Mouse (Mus musculus) cerebellum, adult 2 months (tissue): ENCODE data around the gene Kcng1. TPM values are rescaled to one million over a fixed set of nuclear protein-coding genes. Genes with fewer than 3 reads are reported as not detected.
A peak's percentile ranks its signal among the peaks of the same experiment; 100 is the strongest.

Experiments used
- DNase-seq, 2 experiments: peaks; one replicate each; pipeline ENCODE4 v3.0.0; 2021
- H3K27ac ChIP-seq: fragments of 200-500 bp; 2 replicates; pipeline ENCODE4 v1.5.1; 2012; ENCODE audit warnings: low read length, control low read depth, inconsistent platforms; ENCODE audit not compliant: insufficient read depth
- H3K27me3 ChIP-seq: fragments of 200-500 bp; 2 replicates; pipeline ENCODE4 v1.6.1; 2012; ENCODE audit warnings: inconsistent platforms, mild to moderate bottlenecking, low read length, moderate library complexity; ENCODE audit not compliant: control insufficient read depth, insufficient read depth
- H3K4me1 ChIP-seq: fragments of 200-500 bp; 2 replicates; pipeline ENCODE4 v1.6.1; 2011; ENCODE audit warnings: low read length; ENCODE audit not compliant: control insufficient read depth, insufficient read depth
- H3K4me3 ChIP-seq: fragments of 200-500 bp; replicated peaks from 2 replicates; pipeline ENCODE3; 2011; ENCODE audit warnings: mild to moderate bottlenecking, low read depth, low read length, control low read depth; ENCODE audit not compliant: insufficient read depth
- CTCF ChIP-seq: fragments of 200-500 bp; IDR thresholded peaks from 2 replicates; pipeline ENCODE4 v1.5.1; 2011; ENCODE audit warnings: low read depth, mild to moderate bottlenecking, control low read depth, low read length, moderate library complexity, borderline replicate concordance; ENCODE audit not compliant: insufficient read depth
- POLR2A ChIP-seq: fragments of 200-500 bp; IDR thresholded peaks from 2 replicates; pipeline ENCODE4 v1.6.1; 2011; ENCODE audit warnings: low read length, control low read depth, borderline replicate concordance; ENCODE audit not compliant: insufficient read depth
- WGBS: fragments of 180-500 bp; shearing (Covaris S2); methylation state at CpG from one replicate; pipeline ENCODE4 v1.1.7; 2018; 5-methylcytosine and 5-hydroxymethylcytosine counted together
- polyA plus RNA-seq: library from polyadenylated mRNA; depleted of rRNA; stranded (reverse); fragments of >200 nt; gene quantifications from 2 replicates; pipeline ENCODE4 v1.2.3, GENCODE M21; 2012

Gene Kcng1
- polyA plus RNA-seq, 1 experiment = 1.5 TPM

DNA sequence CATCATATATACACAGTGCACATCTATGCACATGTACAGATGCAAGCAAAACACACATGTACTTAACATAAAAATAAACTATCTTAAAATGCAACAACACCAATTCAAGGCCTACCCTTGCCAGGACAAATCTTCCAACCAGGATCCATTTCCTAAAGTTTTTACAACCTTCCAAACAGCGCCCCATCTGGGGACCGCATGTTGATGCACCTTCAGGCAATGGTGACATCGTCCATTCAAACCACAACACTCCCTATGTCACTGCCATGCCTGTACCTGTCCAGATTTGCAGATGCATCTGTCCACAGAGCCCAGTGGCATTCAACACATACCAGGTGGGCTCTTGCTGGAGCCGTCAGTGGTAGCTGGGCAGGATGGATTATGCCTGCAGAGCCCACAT is 38.3 kb downstream of the Kcng1 start:
- Histone ChIP-seq H3K27ac (no peak overlapping the region), H3K4me1 (no peaks in the 10 kb centered on the region), H3K27me3 (no peaks in the 10 kb centered on the region), H3K4me3 (no peak overlapping the region)
- 76% methylated on average over 4 of the region's 4 CpGs for WGBS
- no peak for TF ChIP-seq CTCF
- no peak for TF ChIP-seq POLR2A
- no peak for DNase-seq

DNA sequence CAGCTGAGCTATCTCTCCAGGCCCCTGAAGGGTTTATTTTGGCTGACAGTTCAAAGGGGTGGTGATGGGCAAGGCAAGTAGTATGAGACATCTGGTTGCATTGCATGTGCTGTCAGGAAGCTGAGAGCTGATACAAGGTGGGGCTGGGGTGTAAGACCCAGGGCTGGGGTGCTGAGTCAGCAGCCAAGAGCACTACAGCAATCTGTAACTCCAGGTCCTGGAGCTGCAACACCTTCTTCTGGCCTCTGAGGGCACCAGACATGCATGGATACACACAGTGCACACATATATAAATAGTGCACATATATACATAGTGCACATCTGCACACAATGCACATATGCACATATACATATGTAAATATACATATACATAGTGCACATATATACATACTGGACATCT is 38.7 kb downstream of the Kcng1 start:
- no peak overlapping the region for H3K27ac ChIP-seq
- DNase-seq = no peak
- TF ChIP-seq CTCF = no peak
- no peak for TF ChIP-seq POLR2A
- H3K4me1 ChIP-seq = no peaks in the 10 kb centered on the region
- H3K27me3 ChIP-seq = no peaks in the 10 kb centered on the region
- H3K4me3 ChIP-seq = no peak overlapping the region

DNA sequence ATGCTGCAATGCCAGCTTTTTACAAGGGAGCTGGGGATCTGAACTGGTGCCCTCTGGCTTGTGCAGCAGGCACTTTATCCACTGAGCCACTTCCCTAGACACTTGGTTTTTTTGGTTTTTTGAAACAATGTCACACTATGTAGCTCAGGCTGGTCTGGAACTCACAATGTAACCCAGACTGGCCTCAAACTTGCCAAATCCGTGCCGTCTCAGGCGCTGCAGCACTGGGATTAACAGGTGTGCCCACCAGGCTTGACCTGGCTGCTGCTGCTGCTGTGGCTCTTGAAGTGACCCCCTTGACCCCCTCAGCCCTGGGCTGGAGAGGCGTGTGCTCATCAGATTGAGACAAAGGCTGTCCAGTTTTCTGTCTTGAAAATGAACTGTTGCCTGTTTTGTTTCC is 43.2 kb downstream of the Kcng1 start:
- TF ChIP-seq POLR2A (no peak), CTCF (no peak)
- Histone ChIP-seq H3K27ac (no peak overlapping the region), H3K27me3 (no peaks in the 10 kb centered on the region), H3K4me3 (no peak overlapping the region), H3K4me1 (no peaks in the 10 kb centered on the region)
- DNase-seq = no peak
- 83% methylated on average over 4 of the region's 4 CpGs for WGBS

DNA sequence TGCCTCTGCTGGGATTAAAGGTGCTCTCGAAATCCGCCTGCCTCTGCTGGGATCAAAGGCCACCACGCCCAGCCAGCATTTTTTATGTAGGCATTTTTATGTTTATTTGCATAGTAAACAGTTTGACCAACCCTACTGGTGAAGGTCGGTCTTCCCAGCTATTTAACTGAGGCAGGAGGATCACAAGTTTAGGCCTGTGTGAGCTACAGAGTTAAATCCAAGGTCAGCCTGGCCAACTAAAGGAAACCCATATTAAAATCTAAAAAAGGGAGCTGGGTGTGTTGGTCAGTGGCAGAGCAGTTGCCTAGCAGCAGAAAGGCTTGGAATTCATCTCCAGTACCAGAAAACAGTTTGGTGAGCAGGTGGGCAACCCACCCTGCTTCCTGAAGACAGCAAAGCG is 48.2 kb downstream of the Kcng1 start:
- no peaks in the 10 kb centered on the region for H3K27me3 ChIP-seq
- 95% methylated on average over 5 of the region's 5 CpGs for WGBS
- H3K27ac ChIP-seq = no peak overlapping the region
- no peak for TF ChIP-seq CTCF
- no peak for DNase-seq
- H3K4me1 ChIP-seq = peaks cover 8% of the 10 kb centered on the region
- no peak overlapping the region for H3K4me3 ChIP-seq

DNA sequence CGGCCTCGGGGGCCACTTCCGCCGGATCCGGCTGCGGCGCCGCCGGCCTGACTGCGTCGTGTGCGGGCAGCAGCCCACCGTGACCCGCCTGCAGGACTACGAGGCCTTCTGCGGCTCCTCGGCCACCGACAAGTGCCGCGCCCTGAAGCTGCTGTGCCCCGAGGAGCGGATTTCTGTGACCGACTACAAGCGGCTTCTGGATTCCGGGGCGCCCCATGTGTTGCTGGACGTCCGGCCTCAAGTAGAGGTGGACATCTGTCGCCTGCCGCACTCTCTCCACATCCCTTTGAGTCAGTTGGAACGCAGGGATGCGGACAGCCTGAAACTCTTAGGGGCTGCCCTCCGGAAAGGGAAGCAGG is 50.1 kb downstream of the Kcng1 start:
- H3K27me3 ChIP-seq = no peaks in the 10 kb centered on the region
- no peak for TF ChIP-seq CTCF
- TF ChIP-seq POLR2A = no peak
- H3K27ac ChIP-seq = no peak overlapping the region
- DNase-seq = peak in 1 of 2 experiments; percentile 31
- H3K4me3 ChIP-seq = peak overlapping the region; percentile 94
- WGBS = 53% methylated on average over 33 of the region's 33 CpGs
- H3K4me1 ChIP-seq = peaks cover 8% of the 10 kb centered on the region

DNA sequence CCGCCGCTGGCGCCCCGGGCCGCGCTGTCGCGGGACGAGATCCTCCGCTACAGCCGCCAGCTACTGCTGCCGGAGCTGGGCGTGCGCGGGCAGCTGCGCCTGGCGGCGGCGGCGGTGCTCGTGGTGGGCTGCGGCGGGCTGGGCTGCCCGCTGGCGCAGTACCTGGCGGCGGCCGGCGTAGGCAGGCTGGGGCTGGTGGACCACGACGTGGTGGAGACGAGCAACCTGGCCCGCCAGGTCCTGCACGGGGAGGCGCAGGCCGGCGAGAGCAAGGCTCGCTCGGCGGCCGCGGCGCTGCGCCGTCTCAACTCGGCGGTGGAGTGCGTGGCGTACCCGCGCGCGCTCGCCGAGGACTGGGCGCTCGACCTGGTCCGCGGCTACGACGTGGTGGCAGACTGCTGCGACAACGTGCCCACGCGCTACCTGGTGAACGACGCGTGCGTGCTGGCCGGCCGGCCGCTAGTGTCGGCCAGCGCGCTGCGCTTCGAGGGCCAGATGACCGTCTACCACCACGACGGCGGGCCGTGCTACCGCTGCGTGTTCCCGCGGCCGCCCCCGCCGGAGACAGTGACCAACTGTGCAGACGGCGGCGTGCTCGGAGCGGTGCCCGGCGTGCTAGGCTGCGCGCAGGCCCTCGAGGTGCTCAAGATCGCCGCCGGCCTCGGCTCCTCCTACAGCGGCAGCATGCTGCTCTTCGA is 50.6 kb downstream of the Kcng1 start:
- DNase-seq = peak in 1 of 2 experiments; percentile 46
- H3K27ac ChIP-seq = peak overlapping the region; percentile 84
- H3K27me3 ChIP-seq = no peaks in the 10 kb centered on the region
- H3K4me3 ChIP-seq = peak overlapping the region; percentile 94
- WGBS = 1% methylated on average over 103 of the region's 105 CpGs
- H3K4me1 ChIP-seq = peaks cover 8% of the 10 kb centered on the region
- no peak for TF ChIP-seq CTCF
- TF ChIP-seq POLR2A = no peak

DNA sequence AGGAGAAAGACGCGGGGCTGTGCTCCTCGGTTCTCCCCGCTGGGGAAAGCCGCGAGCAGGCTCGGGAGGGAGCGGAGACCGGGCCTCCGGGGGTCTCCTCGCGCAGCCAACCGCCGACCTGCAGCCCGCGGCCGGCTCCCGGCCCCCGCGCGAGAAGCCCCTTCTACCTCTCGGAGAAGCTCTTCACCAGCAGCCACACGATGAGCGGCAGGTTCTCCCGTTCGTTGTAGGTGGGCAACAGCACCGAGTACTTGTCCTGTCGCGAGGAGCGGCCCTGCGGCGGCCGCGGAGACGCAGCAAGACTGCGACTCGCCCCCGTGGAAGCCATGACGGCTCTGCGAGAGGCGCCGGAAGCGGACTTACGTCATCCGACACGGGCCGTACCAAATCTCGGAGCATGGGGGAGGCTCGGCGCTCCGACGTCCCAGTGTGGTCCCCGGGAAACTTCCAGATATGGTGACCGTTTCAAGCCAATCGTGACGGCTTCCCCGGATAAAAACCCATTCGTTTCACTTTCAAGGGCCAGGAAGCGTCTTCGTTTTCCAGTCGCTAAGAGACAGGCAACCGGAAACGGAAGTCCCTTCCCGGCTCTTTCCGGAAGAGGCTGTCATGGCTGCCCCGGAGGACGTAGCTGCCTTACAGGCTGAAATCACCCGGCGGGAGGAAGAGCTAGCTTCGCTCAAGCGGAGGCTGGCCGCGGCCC is 51.4 kb downstream of the Kcng1 start, which contains the start of the genes Gm20716, Dpm1 and Mocs3:
Gene Gm20716 (minus strand): TSS at position 339 of the 703 bp plus-strand sequence.
Gene Dpm1 (minus strand): TSS at position 566 of the 703 bp plus-strand sequence.
Gene Mocs3 (plus strand): TSS at position 597 of the 703 bp plus-strand sequence.
- peak within 1 kb of the TSS; percentile 94 for H3K4me3 ChIP-seq
- DNase-seq = peak; percentile 87 to 93
- TF ChIP-seq POLR2A (peak; percentile 93), CTCF (no peak)
- H3K4me1 ChIP-seq = peaks cover 8% of the 10 kb centered on the region
- H3K27ac ChIP-seq = peak within 1 kb of the TSS; percentile 84
- no peaks in the 10 kb centered on the region for H3K27me3 ChIP-seq
- under 1% methylated on average over 73 of the region's 73 CpGs for WGBS

DNA sequence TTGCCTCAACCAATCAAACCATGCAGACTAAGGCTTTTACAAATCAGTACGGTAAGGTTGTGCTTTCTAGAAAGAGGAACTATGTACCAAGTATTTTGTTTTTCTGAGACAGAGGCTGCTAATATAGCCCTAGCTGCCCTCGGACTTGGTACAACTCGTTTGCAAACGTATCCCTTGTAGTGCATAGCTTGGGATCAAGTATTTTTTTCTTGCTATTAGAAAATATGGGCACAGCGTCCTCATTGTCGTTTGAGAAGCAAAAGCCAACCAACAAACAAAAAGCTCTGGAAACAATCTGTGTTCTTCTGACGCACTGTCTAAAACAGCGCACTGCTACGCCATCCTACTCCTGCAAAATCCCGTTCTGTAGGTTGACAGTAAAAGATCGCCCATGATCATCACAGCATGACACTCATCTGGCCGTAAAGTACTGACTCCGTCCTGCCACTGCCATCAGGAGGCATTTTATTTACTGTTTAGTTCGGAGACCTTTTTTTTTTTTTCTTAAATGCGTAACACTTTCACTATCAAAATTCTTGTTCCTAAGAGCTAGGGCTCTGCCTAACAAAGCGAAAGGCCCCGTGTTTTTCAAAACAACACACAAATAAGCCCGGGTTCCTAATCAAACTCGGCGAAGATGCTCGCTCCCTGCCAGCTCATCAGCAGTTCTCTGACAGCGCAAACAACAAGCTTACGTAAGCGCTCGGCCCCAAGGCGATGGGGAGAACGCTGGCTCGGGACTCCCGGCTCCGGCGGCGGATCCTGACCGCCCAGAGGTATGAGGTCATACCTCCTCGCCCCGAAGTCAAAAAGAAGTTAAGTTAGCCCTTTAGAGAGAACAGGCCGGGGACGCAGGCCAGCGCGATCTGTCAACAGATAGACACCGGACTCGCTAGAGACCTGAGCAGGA is 52.2 kb downstream of the Kcng1 start:
- WGBS = 16% methylated on average over 41 of the region's 41 CpGs
- DNase-seq = peak in 1 of 2 experiments; percentile 55
- Histone ChIP-seq H3K4me3 (peak overlapping the region; percentile 94), H3K27ac (peak overlapping the region; percentile 84), H3K27me3 (no peaks in the 10 kb centered on the region), H3K4me1 (peaks cover 8% of the 10 kb centered on the region)
- TF ChIP-seq CTCF (no peak), POLR2A (no peak)
